Mouse (Mus musculus): ENCODE data around the gene Cntnap1. TPM values are rescaled to one million over a fixed set of nuclear protein-coding genes. Genes with fewer than 3 reads are reported as not detected.

The Cntnap1 gene
- total and polyA plus RNA-seq, 2 experiments from 2014 or later: 3.2 to 15.0 TPM

- H3K4me2 ChIP-seq (ENCODE audit: low read depth, low read length, poor library complexity, severe bottlenecking): no peak overlapping the region
- H3K27ac ChIP-seq (ENCODE audit: low read depth, low read length): no peak overlapping the region
- 81% methylated on average over 6 of the region's 6 CpGs for WGBS
- no peak for TF ChIP-seq CTCF (IDR thresholded peaks at IDR 0.05)
- no peaks in the 10 kb centered on the region for H3K9me3 ChIP-seq (ENCODE audit: low read length)
- no peak overlapping the region for H3K9ac ChIP-seq (replicated peaks; ENCODE audit: low read length, poor library complexity, severe bottlenecking)
- DNase-seq (ENCODE audit: low spot score) (no peak), ATAC-seq (ENCODE audit: low FRiP score) (no peak)
- H3K4me1 ChIP-seq (ENCODE audit: insufficient read depth, low read length): no peaks in the 10 kb centered on the region
- H3K27me3 ChIP-seq (ENCODE audit: insufficient read depth, low read length): no peaks in the 10 kb centered on the region
- H3K4me3 ChIP-seq (ENCODE audit: low read depth, low read length): no peak overlapping the region
- H3K36me3 ChIP-seq (ENCODE audit: insufficient read depth, low read length): peaks cover 24% of the 10 kb centered on the region
Observed at GRCm38 (mm10) chr11:101192646-101193045, 22.3 kb downstream of the Cntnap1 start.

GRCm38 (mm10) chr11:101193076-101193475, 22.8 kb downstream of the Cntnap1 start:
- Histone ChIP-seq H3K4me2 (ENCODE audit: low read depth, low read length, poor library complexity, severe bottlenecking) (no peak overlapping the region), H3K9me3 (ENCODE audit: low read length) (no peaks in the 10 kb centered on the region), H3K4me3 (ENCODE audit: low read depth, low read length) (no peak overlapping the region), H3K36me3 (ENCODE audit: insufficient read depth, low read length) (peaks cover 28% of the 10 kb centered on the region), H3K9ac (replicated peaks; ENCODE audit: low read length, poor library complexity, severe bottlenecking) (no peak overlapping the region), H3K27me3 (ENCODE audit: insufficient read depth, low read length) (no peaks in the 10 kb centered on the region), H3K27ac (ENCODE audit: low read depth, low read length) (no peak overlapping the region), H3K4me1 (ENCODE audit: insufficient read depth, low read length) (no peaks in the 10 kb centered on the region)
- no peak for TF ChIP-seq CTCF (IDR thresholded peaks at IDR 0.05)
- DNase-seq (ENCODE audit: low spot score): no peak
- 88% methylated on average over 7 of the region's 7 CpGs for WGBS
- ATAC-seq (ENCODE audit: low FRiP score): no peak

GRCm38 (mm10) chr11:101194137-101194536, 23.8 kb downstream of the Cntnap1 start:
- DNase-seq (ENCODE audit: low spot score): no peak
- H3K4me1 ChIP-seq (ENCODE audit: insufficient read depth, low read length): no peaks in the 10 kb centered on the region
- no peaks in the 10 kb centered on the region for H3K9me3 ChIP-seq (ENCODE audit: low read length)
- H3K9ac ChIP-seq (replicated peaks; ENCODE audit: low read length, poor library complexity, severe bottlenecking): no peak overlapping the region
- WGBS: 81% methylated on average over 5 of the region's 5 CpGs
- ATAC-seq (ENCODE audit: low FRiP score): no peak
- H3K36me3 ChIP-seq (ENCODE audit: insufficient read depth, low read length): peaks cover 38% of the 10 kb centered on the region
- no peaks in the 10 kb centered on the region for H3K27me3 ChIP-seq (ENCODE audit: insufficient read depth, low read length)
- no peak overlapping the region for H3K27ac ChIP-seq (ENCODE audit: low read depth, low read length)
- TF ChIP-seq CTCF (IDR thresholded peaks at IDR 0.05): no peak
- H3K4me3 ChIP-seq (ENCODE audit: low read depth, low read length): no peak overlapping the region
- no peak overlapping the region for H3K4me2 ChIP-seq (ENCODE audit: low read depth, low read length, poor library complexity, severe bottlenecking)

GRCm38 (mm10) chr11:101194643-101195042, 24.3 kb downstream of the Cntnap1 start:
- WGBS: 86% methylated on average over 6 of the region's 6 CpGs
- H3K27ac ChIP-seq (ENCODE audit: low read depth, low read length): no peak overlapping the region
- H3K9ac ChIP-seq (replicated peaks; ENCODE audit: low read length, poor library complexity, severe bottlenecking): no peak overlapping the region
- TF ChIP-seq CTCF (IDR thresholded peaks at IDR 0.05): no peak
- no peaks in the 10 kb centered on the region for H3K9me3 ChIP-seq (ENCODE audit: low read length)
- ATAC-seq (ENCODE audit: low FRiP score): no peak
- DNase-seq (ENCODE audit: low spot score): no peak
- no peak overlapping the region for H3K4me2 ChIP-seq (ENCODE audit: low read depth, low read length, poor library complexity, severe bottlenecking)
- no peak overlapping the region for H3K4me3 ChIP-seq (ENCODE audit: low read depth, low read length)
- H3K27me3 ChIP-seq (ENCODE audit: insufficient read depth, low read length): no peaks in the 10 kb centered on the region
- no peaks in the 10 kb centered on the region for H3K4me1 ChIP-seq (ENCODE audit: insufficient read depth, low read length)
- peaks cover 43% of the 10 kb centered on the region for H3K36me3 ChIP-seq (ENCODE audit: insufficient read depth, low read length)

GRCm38 (mm10) chr11:101195101-101195500, 24.8 kb downstream of the Cntnap1 start:
- no peaks in the 10 kb centered on the region for H3K4me1 ChIP-seq (ENCODE audit: insufficient read depth, low read length)
- no peaks in the 10 kb centered on the region for H3K27me3 ChIP-seq (ENCODE audit: insufficient read depth, low read length)
- DNase-seq (ENCODE audit: low spot score) (no peak), ATAC-seq (ENCODE audit: low FRiP score) (no peak)
- H3K4me2 ChIP-seq (ENCODE audit: low read depth, low read length, poor library complexity, severe bottlenecking): no peak overlapping the region
- H3K27ac ChIP-seq (ENCODE audit: low read depth, low read length): no peak overlapping the region
- 86% methylated on average over 1 of the region's 1 CpGs for WGBS
- no peak overlapping the region for H3K9ac ChIP-seq (replicated peaks; ENCODE audit: low read length, poor library complexity, severe bottlenecking)
- peaks cover 47% of the 10 kb centered on the region for H3K36me3 ChIP-seq (ENCODE audit: insufficient read depth, low read length)
- H3K4me3 ChIP-seq (ENCODE audit: low read depth, low read length): no peak overlapping the region
- H3K9me3 ChIP-seq (ENCODE audit: low read length): no peaks in the 10 kb centered on the region
- TF ChIP-seq CTCF (IDR thresholded peaks at IDR 0.05): no peak

- Histone ChIP-seq H3K9me3 (ENCODE audit: low read length) (no peaks in the 10 kb centered on the region), H3K27ac (ENCODE audit: low read depth, low read length) (no peak overlapping the region), H3K4me3 (ENCODE audit: low read depth, low read length) (no peak overlapping the region), H3K27me3 (ENCODE audit: insufficient read depth, low read length) (no peaks in the 10 kb centered on the region), H3K9ac (replicated peaks; ENCODE audit: low read length, poor library complexity, severe bottlenecking) (no peak overlapping the region), H3K36me3 (ENCODE audit: insufficient read depth, low read length) (peaks cover 50% of the 10 kb centered on the region), H3K4me1 (ENCODE audit: insufficient read depth, low read length) (no peaks in the 10 kb centered on the region), H3K4me2 (ENCODE audit: low read depth, low read length, poor library complexity, severe bottlenecking) (no peak overlapping the region)
- TF ChIP-seq CTCF (IDR thresholded peaks at IDR 0.05): no peak
- DNase-seq (ENCODE audit: low spot score) (no peak), ATAC-seq (ENCODE audit: low FRiP score) (no peak)
- 89% methylated on average over 8 of the region's 8 CpGs for WGBS
Observed at GRCm38 (mm10) chr11:101195571-101195970, 25.2 kb downstream of the Cntnap1 start.
